Mouse (Mus musculus) hindbrain, embryonic 11.5 days (tissue): ENCODE measurements at regions not wholly inside any gene's neighbourhood (a gene's known extent, or its start where the extent isn't known, plus 50 kb on each side); places are given as distances from the start of the nearest gene placed in this dataset.
A peak's percentile ranks its signal among the peaks of the same experiment; 100 is the strongest.

Source experiments
- ATAC-seq: fragments of 200-750 bp; cut with Nextera tagmentation; 2 replicates; pipeline ENCODE4 v1.8.0; 2017; ENCODE audit warnings: mild to moderate bottlenecking, moderate TSS enrichment, moderate library complexity; ENCODE audit not compliant: low FRiP score
- DNase-seq: peaks from one replicate; pipeline ENCODE4 v3.0.0-alpha.2; 2015; ENCODE audit warnings: low spot score
- H3K27ac ChIP-seq: fragments of 300-500 bp; sonication (generic); 2 replicates; pipeline ENCODE4 v1.5.1; 2014; ENCODE audit warnings: mild to moderate bottlenecking, low read depth, low read length
- H3K27me3 ChIP-seq: fragments of 300-500 bp; sonication (generic); 2 replicates; pipeline ENCODE4 v1.6.1; 2014; ENCODE audit warnings: mild to moderate bottlenecking, low read length, moderate library complexity, mixed read lengths; ENCODE audit not compliant: control insufficient read depth, insufficient read depth
- H3K36me3 ChIP-seq: fragments of 300-500 bp; sonication (generic); 2 replicates; pipeline ENCODE4 v1.6.1; 2014; ENCODE audit warnings: mild to moderate bottlenecking, low read length, moderate library complexity, mixed read lengths; ENCODE audit not compliant: control insufficient read depth, insufficient read depth
- H3K4me1 ChIP-seq: fragments of 300-500 bp; sonication (generic); replicated peaks from 2 replicates; pipeline ENCODE4 v1.6.1; 2014; ENCODE audit warnings: low read length, mixed read lengths; ENCODE audit not compliant: control insufficient read depth, insufficient read depth
- H3K4me2 ChIP-seq: fragments of 300-500 bp; sonication (generic); replicated peaks from 2 replicates; pipeline ENCODE4 v1.6.1; 2014; ENCODE audit warnings: mild to moderate bottlenecking, low read depth, low read length
- H3K4me3 ChIP-seq: fragments of 300-500 bp; sonication (generic); 2 replicates; pipeline ENCODE4 v1.5.1; 2014; ENCODE audit warnings: low read depth, low read length
- H3K9ac ChIP-seq: fragments of 300-500 bp; sonication (generic); 2 replicates; pipeline ENCODE4 v1.6.1; 2014; ENCODE audit warnings: low read depth, low read length
- H3K9me3 ChIP-seq: fragments of 300-500 bp; sonication (generic); 2 replicates; pipeline ENCODE4 v1.6.1; 2016; ENCODE audit warnings: low read length; ENCODE audit not compliant: control insufficient read depth
- WGBS: fragments of 180-500 bp; shearing (Covaris S2); extraction: QIAGEN DNeasy Blood & Tissue Kit; methylation state at CpG from one replicate; pipeline ENCODE4 v1.1.7; 2014; 5-methylcytosine and 5-hydroxymethylcytosine counted together

- Histone ChIP-seq H3K4me3 (no peak overlapping the region), H3K36me3 (no peaks in the 10 kb centered on the region), H3K4me2 (no peak overlapping the region), H3K9ac (no peak overlapping the region), H3K27me3 (no peaks in the 10 kb centered on the region), H3K27ac (no peak overlapping the region), H3K4me1 (no peaks in the 10 kb centered on the region), H3K9me3 (no peaks in the 10 kb centered on the region)
- WGBS, result 82% methylated on average over 5 of the region's 5 CpGs
- DNase-seq (no peak), ATAC-seq (0 out of 2 replicates have a peak, but pooled peaks have one; percentile 10)
Measured at GRCm38 (mm10) chr10:36379351-36380302, 127.0 kb upstream of the Hs3st5 start.

GRCm38 (mm10) chr10:36383331-36383730 is 123.3 kb upstream of the Hs3st5 start:
- no peak overlapping the region for H3K4me2 ChIP-seq
- DNase-seq (no peak), ATAC-seq (no peak)
- no peak overlapping the region for H3K4me3 ChIP-seq
- WGBS, result 69% methylated on average over 4 of the region's 4 CpGs
- H3K4me1 ChIP-seq, result no peaks in the 10 kb centered on the region
- no peak overlapping the region for H3K27ac ChIP-seq
- no peak overlapping the region for H3K9ac ChIP-seq
- H3K36me3 ChIP-seq, result no peaks in the 10 kb centered on the region
- no peaks in the 10 kb centered on the region for H3K27me3 ChIP-seq
- no peaks in the 10 kb centered on the region for H3K9me3 ChIP-seq

GRCm38 (mm10) chr10:36390062-36390461 is 116.6 kb upstream of the Hs3st5 start:
- DNase-seq, result no peak
- H3K4me3 ChIP-seq, result no peak overlapping the region
- H3K4me1 ChIP-seq, result no peaks in the 10 kb centered on the region
- no peaks in the 10 kb centered on the region for H3K9me3 ChIP-seq
- no peak overlapping the region for H3K27ac ChIP-seq
- H3K27me3 ChIP-seq, result no peaks in the 10 kb centered on the region
- ATAC-seq, result no peak
- no peak overlapping the region for H3K4me2 ChIP-seq
- H3K36me3 ChIP-seq, result no peaks in the 10 kb centered on the region
- no peak overlapping the region for H3K9ac ChIP-seq
- WGBS, result 94% methylated on average over 2 of the region's 2 CpGs

- Histone ChIP-seq H3K36me3 (no peaks in the 10 kb centered on the region), H3K27ac (no peak overlapping the region), H3K4me2 (no peak overlapping the region), H3K4me3 (no peak overlapping the region), H3K9ac (no peak overlapping the region), H3K27me3 (no peaks in the 10 kb centered on the region), H3K9me3 (no peaks in the 10 kb centered on the region), H3K4me1 (no peaks in the 10 kb centered on the region)
- ATAC-seq, result no peak
- 85% methylated on average over 4 of the region's 4 CpGs for WGBS
- DNase-seq, result no peak
Measured at GRCm38 (mm10) chr10:36393586-36393985, 113.0 kb upstream of the Hs3st5 start.

GRCm38 (mm10) chr10:36396576-36396975 is 110.0 kb upstream of the Hs3st5 start:
- Histone ChIP-seq H3K36me3 (no peaks in the 10 kb centered on the region), H3K27me3 (no peaks in the 10 kb centered on the region), H3K27ac (no peak overlapping the region), H3K4me3 (no peak overlapping the region), H3K9ac (no peak overlapping the region), H3K4me2 (no peak overlapping the region), H3K9me3 (no peaks in the 10 kb centered on the region), H3K4me1 (no peaks in the 10 kb centered on the region)
- DNase-seq (no peak), ATAC-seq (no peak)
- WGBS, result 100% methylated on average over 1 of the region's 1 CpGs

- H3K4me3 ChIP-seq, result no peak overlapping the region
- ATAC-seq, result no peak
- 77% methylated on average over 2 of the region's 2 CpGs for WGBS
- H3K36me3 ChIP-seq, result no peaks in the 10 kb centered on the region
- no peak overlapping the region for H3K4me2 ChIP-seq
- no peaks in the 10 kb centered on the region for H3K4me1 ChIP-seq
- no peaks in the 10 kb centered on the region for H3K27me3 ChIP-seq
- no peak for DNase-seq
- no peak overlapping the region for H3K9ac ChIP-seq
- H3K9me3 ChIP-seq, result no peaks in the 10 kb centered on the region
- no peak overlapping the region for H3K27ac ChIP-seq
Measured at GRCm38 (mm10) chr10:36408001-36408400, 98.6 kb upstream of the Hs3st5 start.

GRCm38 (mm10) chr10:36431335-36431734 is 75.3 kb upstream of the Hs3st5 start:
- H3K27me3 ChIP-seq, result no peaks in the 10 kb centered on the region
- no peak for DNase-seq
- no peak overlapping the region for H3K4me3 ChIP-seq
- H3K4me2 ChIP-seq, result no peak overlapping the region
- H3K27ac ChIP-seq, result no peak overlapping the region
- H3K9me3 ChIP-seq, result no peaks in the 10 kb centered on the region
- WGBS, result 78% methylated on average over 1 of the region's 1 CpGs
- no peaks in the 10 kb centered on the region for H3K36me3 ChIP-seq
- no peak overlapping the region for H3K9ac ChIP-seq
- ATAC-seq, result no peak
- no peaks in the 10 kb centered on the region for H3K4me1 ChIP-seq

- Histone ChIP-seq H3K27me3 (no peaks in the 10 kb centered on the region), H3K9me3 (no peaks in the 10 kb centered on the region), H3K27ac (no peak overlapping the region), H3K9ac (no peak overlapping the region), H3K36me3 (no peaks in the 10 kb centered on the region), H3K4me2 (no peak overlapping the region), H3K4me3 (no peak overlapping the region), H3K4me1 (no peaks in the 10 kb centered on the region)
- ATAC-seq (no peak), DNase-seq (no peak)
- WGBS, result 80% methylated on average over 2 of the region's 2 CpGs
Measured at GRCm38 (mm10) chr10:36437420-36437819, 69.2 kb upstream of the Hs3st5 start.
